Mouse (Mus musculus): Measurements from ENCODE around the gene Nckap5l.

DNA sequence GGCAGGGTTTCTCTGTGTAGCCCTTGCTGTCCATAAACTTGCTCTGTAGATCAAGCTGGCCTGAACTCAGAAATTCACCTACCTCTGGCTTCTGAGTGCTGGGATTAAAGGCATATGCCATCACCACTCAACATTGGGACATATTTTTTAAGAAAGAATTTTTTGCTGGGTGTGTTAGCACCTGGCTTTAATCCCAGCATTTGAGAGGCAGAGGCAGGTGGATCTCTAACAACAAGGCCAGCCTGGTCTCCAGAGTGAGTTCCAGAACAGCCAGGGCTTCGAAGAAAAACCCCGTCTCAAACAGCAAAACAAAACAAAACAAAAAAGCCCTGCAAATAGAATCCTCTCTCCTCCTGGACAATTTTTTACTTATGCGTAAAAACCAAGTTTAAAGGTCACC is 82.0 kb downstream of the Nckap5l start:
- TF ChIP-seq CTCF (IDR thresholded peaks at IDR 0.05; ENCODE audit: control insufficient read depth, insufficient read depth, insufficient replicate concordance, low read depth, low read length) (no peak), POLR2A (IDR thresholded peaks at IDR 0.05; ENCODE audit: control insufficient read depth, low read depth, low read length) (no peak)
